Mouse (Mus musculus) heart, adult 18-20 months (tissue): ENCODE measurements at regions not wholly inside any gene's neighbourhood (a gene's known extent, or its start where the extent isn't known, plus 50 kb on each side); places are given as distances from the start of the nearest gene placed in this dataset.

ENCODE experiments used
- DNase-seq, 2 experiments: peaks; one replicate each; pipeline ENCODE4 v3.0.0; 2021 to 2022; ENCODE audit warnings: mixed read lengths in 1 of 2

GRCm38 (mm10) chr7:75398904-75399724, 56.2 kb upstream of the Akap13 start:
- DNase-seq, result peak; percentile 82 to 92

GRCm38 (mm10) chr7:75400471-75400870, 54.9 kb upstream of the Akap13 start:
- no peak for DNase-seq

GRCm38 (mm10) chr7:75404955-75405354, 50.4 kb upstream of the Akap13 start:
- peak in 1 of 2 experiments; percentile 45 for DNase-seq
